Mouse (Mus musculus) spleen, adult 2 months (tissue): ENCODE data around the gene Tinf2.

Source experiments
- CTCF ChIP-seq: fragments of 200-500 bp; IDR thresholded peaks from 2 replicates; pipeline ENCODE4 v1.5.1; 2011; ENCODE audit warnings: mild to moderate bottlenecking, inconsistent platforms; ENCODE audit not compliant: insufficient read depth, insufficient read length, insufficient replicate concordance; ENCODE audit errors: extremely low read depth
- POLR2A ChIP-seq: fragments of 200-500 bp; IDR thresholded peaks from 2 replicates; pipeline ENCODE4 v1.6.1; 2011; ENCODE audit warnings: low read depth, low read length, inconsistent platforms

DNA sequence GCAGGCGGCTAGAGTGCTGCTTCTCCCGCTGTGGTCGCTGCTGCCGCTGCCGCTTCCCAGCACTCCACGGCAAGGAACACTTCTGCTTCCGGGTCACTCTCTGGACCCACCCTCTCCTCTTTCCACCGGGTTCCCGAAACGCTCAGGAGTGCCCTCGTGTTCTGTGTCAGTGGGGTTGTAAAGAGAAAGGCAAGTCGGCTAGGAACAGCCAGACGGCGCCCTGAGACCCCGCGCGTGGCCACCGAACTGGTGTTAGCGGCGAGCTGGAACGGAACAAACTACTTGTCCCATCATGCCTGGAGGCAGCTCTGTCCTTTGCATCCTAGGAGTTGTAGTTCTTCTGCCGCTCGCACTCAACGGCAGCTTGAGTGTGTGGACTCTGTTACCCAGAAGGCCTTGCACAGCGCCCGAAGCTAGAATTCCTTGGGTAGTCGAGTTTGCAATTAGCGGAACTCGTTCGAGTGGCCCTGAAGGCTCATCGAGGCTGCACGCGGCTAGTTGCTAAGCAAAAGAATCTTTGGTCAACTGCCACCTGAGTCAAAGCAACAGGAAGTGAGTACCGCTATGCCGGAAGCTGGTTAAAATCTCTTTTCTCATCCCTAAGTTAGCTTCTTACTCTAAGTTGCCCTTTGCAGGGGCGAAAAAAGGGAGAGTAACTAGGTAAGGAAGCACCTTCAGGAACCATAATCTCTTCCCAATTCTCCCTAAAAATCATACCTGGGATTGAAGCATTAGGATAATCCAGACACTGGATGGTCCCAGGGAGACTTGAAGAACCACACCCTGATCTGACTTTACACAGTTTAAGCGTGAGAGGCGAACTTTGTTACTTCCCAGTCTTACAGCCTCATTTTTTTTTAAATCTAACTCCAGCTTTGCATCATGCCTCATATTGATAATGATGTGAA lies 9.5 kb downstream of the Tinf2 start, which contains the start of the genes Gmpr2 and Nedd8:
- peak; percentile 53; the same call in 1 of the 2 replicates for TF ChIP-seq POLR2A
- no peak for TF ChIP-seq CTCF
